In the genomic region with DNA sequence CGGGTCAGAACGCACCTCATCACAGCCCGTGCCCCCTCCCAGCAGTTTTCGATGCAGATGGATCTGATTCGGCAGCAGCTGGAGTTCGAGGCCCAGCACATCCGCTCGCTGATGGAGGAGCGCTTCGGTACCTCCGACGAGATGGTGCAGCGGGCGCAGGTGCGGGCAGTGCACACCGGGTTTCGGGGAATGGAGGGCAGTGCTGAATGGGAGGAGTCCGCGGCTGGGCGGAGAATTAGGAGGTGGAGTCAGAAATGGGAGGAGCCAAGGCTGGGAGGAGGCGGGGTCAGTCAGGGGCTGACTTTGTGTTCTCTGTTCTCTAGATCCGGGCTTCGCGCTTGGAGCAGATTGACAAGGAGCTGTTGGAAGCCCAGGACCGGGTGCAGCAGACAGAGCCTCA, we compare ENCODE assay signal across 9 mouse cellular contexts. TPM values are rescaled to one million over a fixed set of nuclear protein-coding genes. Genes with fewer than 3 reads are reported as not detected.
DNase-seq lines count a peak whose midpoint lies in the region; ATAC-seq and TF ChIP-seq lines count a peak whose summit lies in the region.
"Had no signal": no experiment of that assay in that cellular context is flagged by ENCODE, and none has a peak within 500 bp of the region (broad histone marks: within the 10 kb centered on the region; RNA-seq: fewer than 3 reads in every experiment).

No protein-coding gene starts in this region.

- peak; percentile 87 to 88 for DNase-seq in B cell, adult 2 months
- peak; percentile 63 for DNase-seq in MEL-GATA-1-ER (ENCODE audit: extremely low read depth, low read depth)
- DNase-seq in liver, embryonic 14.5 days (ENCODE audit: low read depth in 3 of 3, low spot score in 3 of 3) = no peak
- DNase-seq in retina, embryonic 14.5 days (ENCODE audit: low spot score) = no peak
- no peak for DNase-seq in urinary bladder, postnatal 4 days (ENCODE audit: low spot score in 2 of 2)
- no peak for DNase-seq in right cerebral cortex, postnatal 36 days (ENCODE audit: low spot score in 2 of 2)

- peak overlapping the region; percentile 15 for H3K4me3 ChIP-seq in hindbrain, embryonic 13.5 days
- no peak overlapping the region for H3K4me3 ChIP-seq in liver, embryonic 14.5 days (ENCODE audit: insufficient read depth in 1 of 2, low read depth in 2 of 2, low read length in 2 of 2)
- peak overlapping the region; percentile 0; the same call in 1 of the 2 replicates for H3K4me3 ChIP-seq in neural tube, embryonic 15.5 days (replicated peaks)
- H3K4me3 ChIP-seq: myocyte had no signal

- peak overlapping the region; percentile 46 for H3K4me2 ChIP-seq in hindbrain, embryonic 13.5 days
- peak overlapping the region; percentile 43; the same call in 1 of the 2 replicates for H3K4me2 ChIP-seq in liver, embryonic 14.5 days (ENCODE audit: low read depth)
- H3K4me2 ChIP-seq in neural tube, embryonic 15.5 days = peak overlapping the region; percentile 32

- ATAC-seq in hindbrain, embryonic 13.5 days (ENCODE audit: low FRiP score) = no peak
- ATAC-seq in liver, embryonic 14.5 days (ENCODE audit: insufficient read depth) = peak; percentile 46; the same call in 1 of the 2 replicates
- ATAC-seq in neural tube, embryonic 15.5 days (ENCODE audit: low FRiP score) = no peak

- H3K27me3 ChIP-seq in hindbrain, embryonic 13.5 days = no peaks in the 10 kb centered on the region
- H3K27me3 ChIP-seq in liver, embryonic 14.5 days (ENCODE audit: control insufficient read depth, insufficient read depth, low read length) = peaks cover 61% of the 10 kb centered on the region
- H3K27me3 ChIP-seq in neural tube, embryonic 15.5 days (replicated peaks) = no peaks in the 10 kb centered on the region

- peaks cover 80% of the 10 kb centered on the region for H3K36me3 ChIP-seq in hindbrain, embryonic 13.5 days
- no peaks in the 10 kb centered on the region for H3K36me3 ChIP-seq in liver, embryonic 14.5 days (replicated peaks; ENCODE audit: control insufficient read depth, insufficient read depth, low read depth)
- peaks cover 62% of the 10 kb centered on the region for H3K36me3 ChIP-seq in neural tube, embryonic 15.5 days

- no peak for TF ChIP-seq CTCF in liver, embryonic 14.5 days (IDR thresholded peaks at IDR 0.05; ENCODE audit: low read depth)

- 25% methylated on average over 25 of the region's 25 CpGs for WGBS in hindbrain, embryonic 13.5 days
- WGBS in liver, embryonic 14.5 days (ENCODE audit: insufficient replicate concordance) = 5% methylated on average over 25 of the region's 25 CpGs
- WGBS in neural tube, embryonic 15.5 days = 12% methylated on average over 25 of the region's 25 CpGs

- TF ChIP-seq EP300 in liver, embryonic 14.5 days (IDR thresholded peaks at IDR 0.05; ENCODE audit: low read depth) = no peak

- peaks cover 75% of the 10 kb centered on the region for H3K4me1 ChIP-seq in hindbrain, embryonic 13.5 days (replicated peaks)
- no peaks in the 10 kb centered on the region for H3K4me1 ChIP-seq in liver, embryonic 14.5 days (replicated peaks; ENCODE audit: control insufficient read depth in 2 of 2, insufficient read depth in 2 of 2, low read length in 1 of 2)
- H3K4me1 ChIP-seq in neural tube, embryonic 15.5 days = peaks cover 56% of the 10 kb centered on the region

- H3K9me3 ChIP-seq in hindbrain, embryonic 13.5 days = no peaks in the 10 kb centered on the region
- H3K9me3 ChIP-seq in liver, embryonic 14.5 days (ENCODE audit: control insufficient read depth, low read length) = no peaks in the 10 kb centered on the region
- no peaks in the 10 kb centered on the region for H3K9me3 ChIP-seq in neural tube, embryonic 15.5 days (replicated peaks)

- no peak overlapping the region for H3K27ac ChIP-seq in hindbrain, embryonic 13.5 days
- no peak overlapping the region for H3K27ac ChIP-seq in liver, embryonic 14.5 days
- no peak overlapping the region for H3K27ac ChIP-seq in neural tube, embryonic 15.5 days (replicated peaks)

- peak overlapping the region; percentile 58 for H3K9ac ChIP-seq in hindbrain, embryonic 13.5 days
- no peak overlapping the region for H3K9ac ChIP-seq in liver, embryonic 14.5 days (replicated peaks)
- no peak overlapping the region for H3K9ac ChIP-seq in neural tube, embryonic 15.5 days (replicated peaks)

RNA-seq across cellular contexts. Expression of gene Apc2, which starts 9.1 kb away (rescaled TPM):
- 182 and 183 TPM in 2 replicates for polyA plus RNA-seq in hindbrain, embryonic 13.5 days (2015; fragmentation: Nextera tagmentation; extraction: Ambion mirVana)
- 0.04 and 0.16 TPM in 2 replicates for polyA plus RNA-seq in liver, embryonic 14.5 days (2012; rRNA removed)
- polyA plus RNA-seq in liver, embryonic 14.5 days (2014; fragmentation: Nextera tagmentation; extraction: Ambion mirVana) = 0.04 TPM in 1 of 2 replicates, not detected in the other
- 122 and 144 TPM in 2 replicates for polyA plus RNA-seq in neural tube, embryonic 15.5 days (2015; fragmentation: Nextera tagmentation; extraction: Ambion mirVana)

RNA-seq across cellular contexts. Expression of gene Rps15, which starts 12.6 kb away (rescaled TPM):
- 583 and 598 TPM in 2 replicates for polyA plus RNA-seq in hindbrain, embryonic 13.5 days (2015; fragmentation: Nextera tagmentation; extraction: Ambion mirVana)
- polyA plus RNA-seq in liver, embryonic 14.5 days (2012; rRNA removed) = 2,043 and 2,097 TPM in 2 replicates
- 805 and 809 TPM in 2 replicates for polyA plus RNA-seq in liver, embryonic 14.5 days (2014; fragmentation: Nextera tagmentation; extraction: Ambion mirVana)
- 544 and 638 TPM in 2 replicates for polyA plus RNA-seq in neural tube, embryonic 15.5 days (2015; fragmentation: Nextera tagmentation; extraction: Ambion mirVana)

RNA-seq across cellular contexts. Expression of gene 2310011J03Rik, which starts 15.5 kb away (rescaled TPM):
- polyA plus RNA-seq in hindbrain, embryonic 13.5 days (2015; fragmentation: Nextera tagmentation; extraction: Ambion mirVana) = 28.5 and 29.1 TPM in 2 replicates
- 24.3 and 24.7 TPM in 2 replicates for polyA plus RNA-seq in liver, embryonic 14.5 days (2012; rRNA removed)
- 29.4 and 29.5 TPM in 2 replicates for polyA plus RNA-seq in liver, embryonic 14.5 days (2014; fragmentation: Nextera tagmentation; extraction: Ambion mirVana)
- polyA plus RNA-seq in neural tube, embryonic 15.5 days (2015; fragmentation: Nextera tagmentation; extraction: Ambion mirVana) = 26.9 and 36.6 TPM in 2 replicates

RNA-seq across cellular contexts. Expression of gene Pcsk4, which starts 24.4 kb away (rescaled TPM):
- polyA plus RNA-seq in hindbrain, embryonic 13.5 days (2015; fragmentation: Nextera tagmentation; extraction: Ambion mirVana) = 1.9 and 2.5 TPM in 2 replicates
- 6.6 and 7.2 TPM in 2 replicates for polyA plus RNA-seq in liver, embryonic 14.5 days (2012; rRNA removed)
- polyA plus RNA-seq in liver, embryonic 14.5 days (2014; fragmentation: Nextera tagmentation; extraction: Ambion mirVana) = 3.1 and 3.2 TPM in 2 replicates
- 5.6 and 8.2 TPM in 2 replicates for polyA plus RNA-seq in neural tube, embryonic 15.5 days (2015; fragmentation: Nextera tagmentation; extraction: Ambion mirVana)

RNA-seq across cellular contexts. Expression of gene Reep6, which starts 24.9 kb away (rescaled TPM):
- 3.1 and 3.5 TPM in 2 replicates for polyA plus RNA-seq in hindbrain, embryonic 13.5 days (2015; fragmentation: Nextera tagmentation; extraction: Ambion mirVana)
- polyA plus RNA-seq in liver, embryonic 14.5 days (2012; rRNA removed) = 23.6 and 29.2 TPM in 2 replicates
- 55.3 and 59.5 TPM in 2 replicates for polyA plus RNA-seq in liver, embryonic 14.5 days (2014; fragmentation: Nextera tagmentation; extraction: Ambion mirVana)
- polyA plus RNA-seq in neural tube, embryonic 15.5 days (2015; fragmentation: Nextera tagmentation; extraction: Ambion mirVana) = 4.3 and 7.3 TPM in 2 replicates

Comparison
In these comparisons a context has a peak if more than half of its experiments do, and no peak if none do; other contexts are left out.
1. DNase-seq: peak in B cell, adult 2 months (2 of 2) and MEL-GATA-1-ER (single experiment); none in liver, embryonic 14.5 days (0 of 3), retina, embryonic 14.5 days (single experiment), urinary bladder, postnatal 4 days (0 of 2) and right cerebral cortex, postnatal 36 days (0 of 2).
2. H3K4me3 ChIP-seq: peak in hindbrain, embryonic 13.5 days (single experiment) and neural tube, embryonic 15.5 days (single experiment); none in liver, embryonic 14.5 days (0 of 2).
3. RNA of gene Apc2, which starts 9.1 kb away (polyA plus RNA-seq): 182 to 183 TPM in hindbrain, embryonic 13.5 days and 122 to 144 TPM in neural tube, embryonic 15.5 days; 0.04 to 0.16 TPM in liver, embryonic 14.5 days; every median in the first group is over 100 times any median in the second.
4. Peak in every context shown above with its lines, with median percentiles within 50 percentile points of each other: H3K4me2 ChIP-seq.